Mouse (Mus musculus): ENCODE data around the gene 9930104L06Rik.

9930104L06Rik gene

DNA sequence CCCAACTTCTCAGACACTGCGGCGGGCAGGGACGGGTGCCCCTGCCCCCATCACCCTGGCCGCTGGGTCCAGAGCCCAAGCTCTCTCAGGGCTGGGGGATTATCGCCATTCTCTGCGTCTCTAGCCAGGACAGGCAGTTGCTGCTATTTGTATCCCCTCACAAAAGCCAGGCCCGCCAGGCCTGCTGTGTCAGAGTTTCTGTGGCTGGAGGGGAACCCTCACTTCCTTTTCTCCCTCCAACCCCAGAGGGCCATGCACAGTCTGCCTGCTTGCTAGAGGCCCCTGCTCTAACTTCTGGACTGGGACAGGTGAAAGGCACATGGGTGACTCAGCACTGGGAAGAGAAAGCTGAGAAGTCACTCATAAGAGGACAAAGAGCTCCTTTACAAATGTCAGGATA lies 53.5 kb downstream of the 9930104L06Rik start:
- DNase-seq (ENCODE audit: extremely low read depth, low read depth), result no peak

Data from MEL-GATA-1-ER (cell line).